Mouse (Mus musculus) heart, postnatal 0 days (tissue): Measurements from ENCODE around the gene Ass1. TPM values are rescaled to one million over a fixed set of nuclear protein-coding genes. Genes with fewer than 3 reads are reported as not detected.
A peak's percentile ranks its signal among the peaks of the same experiment; 100 is the strongest.

ENCODE experiments used
- ATAC-seq: fragments of 200-750 bp; cut with Nextera tagmentation; 2 replicates; pipeline ENCODE4 v1.8.0; 2017; ENCODE audit warnings: low read depth, moderate number of reproducible peaks, moderate library complexity; ENCODE audit not compliant: insufficient read depth
- DNase-seq: peaks from one replicate; pipeline ENCODE4 v3.0.0-alpha.2; 2016; ENCODE audit warnings: low spot score
- H3K27ac ChIP-seq: fragments of 300-500 bp; sonication (generic); 2 replicates; pipeline ENCODE4 v1.5.1; 2014; ENCODE audit warnings: low read depth, mild to moderate bottlenecking
- H3K27me3 ChIP-seq: fragments of 300-500 bp; sonication (generic); 2 replicates; pipeline ENCODE4 v1.6.1; 2014; ENCODE audit warnings: low read length, mixed read lengths; ENCODE audit not compliant: control insufficient read depth, insufficient read depth
- H3K36me3 ChIP-seq: fragments of 300-500 bp; sonication (generic); replicated peaks from 2 replicates; pipeline ENCODE4 v1.6.1; 2014; ENCODE audit warnings: low read length, mixed read lengths; ENCODE audit not compliant: control insufficient read depth, insufficient read depth
- H3K4me1 ChIP-seq: fragments of 300-500 bp; sonication (generic); 2 replicates; pipeline ENCODE4 v1.6.1; 2014; ENCODE audit warnings: antibody characterized with exemption; ENCODE audit not compliant: control insufficient read depth, insufficient read depth
- H3K4me2 ChIP-seq: fragments of 300-500 bp; sonication (generic); 2 replicates; pipeline ENCODE4 v1.6.1; 2014; ENCODE audit warnings: low read depth, mild to moderate bottlenecking, low read length, moderate library complexity
- H3K4me3 ChIP-seq: fragments of 300-500 bp; sonication (generic); 2 replicates; pipeline ENCODE4 v1.5.1; 2014; ENCODE audit warnings: low read depth, low read length
- H3K9ac ChIP-seq: fragments of 300-500 bp; sonication (generic); replicated peaks from 2 replicates; pipeline ENCODE4 v1.6.1; 2014; ENCODE audit warnings: low read depth, low read length, mixed read lengths
- H3K9me3 ChIP-seq: fragments of 300-500 bp; sonication (generic); replicated peaks from 2 replicates; pipeline ENCODE4 v1.6.1; 2016; ENCODE audit warnings: low read length; ENCODE audit not compliant: control insufficient read depth
- CTCF ChIP-seq: IDR thresholded peaks from 2 replicates; pipeline ENCODE4 v1.5.1; 2016; ENCODE audit warnings: antibody characterized with exemption, control low read depth, low read depth
- EP300 ChIP-seq: IDR thresholded peaks from 2 replicates; pipeline ENCODE4 v1.6.1; 2016; ENCODE audit warnings: antibody characterized with exemption, low read depth
- WGBS: fragments of 180-500 bp; shearing (Covaris S2); extraction: QIAGEN DNeasy Blood & Tissue Kit; methylation state at CpG from one replicate; pipeline ENCODE4 v1.1.7; 2014; 5-methylcytosine and 5-hydroxymethylcytosine counted together
- polyA plus RNA-seq: library from polyadenylated mRNA; unstranded; fragments of >200 nt; fragmentation: Nextera tagmentation; extraction: Ambion mirVana; gene quantifications from 2 replicates; pipeline ENCODE4 v1.2.1, GENCODE M21; 2015
- total RNA-seq: library from RNA; depleted of rRNA; stranded (reverse); fragments of >200 nt; gene quantifications from 2 replicates; pipeline ENCODE4 v1.2.3, GENCODE M21; 2014; ENCODE audit warnings: low replicate concordance

The Ass1 gene
- total and polyA plus RNA-seq, 2 experiments from 2014 or later: 4.9 to 16.8 TPM

GRCm38 (mm10) chr2:31470683-31471385 lies 827 bp downstream of the Ass1 start:
- Histone ChIP-seq H3K9me3 (no peaks in the 10 kb centered on the region), H3K4me1 (no peaks in the 10 kb centered on the region), H3K27ac (no peak overlapping the region), H3K36me3 (no peaks in the 10 kb centered on the region), H3K27me3 (peaks cover 37% of the 10 kb centered on the region), H3K4me3 (peak overlapping the region; percentile 48), H3K9ac (peak overlapping the region; percentile 39; the same call in 1 of the 2 replicates), H3K4me2 (peak overlapping the region; percentile 82)
- no peak for TF ChIP-seq CTCF
- no peak for TF ChIP-seq EP300
- WGBS: 16% methylated on average over 19 of the region's 19 CpGs
- no peak for DNase-seq
- peak; percentile 21; the same call in 1 of the 2 replicates for ATAC-seq

GRCm38 (mm10) chr2:31471611-31472010 lies 1.6 kb downstream of the Ass1 start:
- no peaks in the 10 kb centered on the region for H3K9me3 ChIP-seq
- no peak overlapping the region for H3K4me3 ChIP-seq
- TF ChIP-seq CTCF: no peak
- TF ChIP-seq EP300: no peak
- peaks cover 37% of the 10 kb centered on the region for H3K27me3 ChIP-seq
- no peak overlapping the region for H3K9ac ChIP-seq
- no peaks in the 10 kb centered on the region for H3K36me3 ChIP-seq
- ATAC-seq: no peak
- DNase-seq: no peak
- no peak overlapping the region for H3K27ac ChIP-seq
- H3K4me2 ChIP-seq: no peak overlapping the region
- H3K4me1 ChIP-seq: no peaks in the 10 kb centered on the region
- WGBS: 61% methylated on average over 6 of the region's 6 CpGs

GRCm38 (mm10) chr2:31472406-31473065 lies 2.5 kb downstream of the Ass1 start:
- TF ChIP-seq EP300 (no peak), CTCF (peak; percentile 82)
- Histone ChIP-seq H3K9ac (no peak overlapping the region), H3K27me3 (peaks cover 37% of the 10 kb centered on the region), H3K4me2 (no peak overlapping the region), H3K27ac (no peak overlapping the region), H3K4me3 (no peak overlapping the region), H3K36me3 (no peaks in the 10 kb centered on the region), H3K9me3 (no peaks in the 10 kb centered on the region), H3K4me1 (no peaks in the 10 kb centered on the region)
- WGBS: 44% methylated on average over 10 of the region's 10 CpGs
- DNase-seq (peak; percentile 18), ATAC-seq (no peak)

GRCm38 (mm10) chr2:31473941-31474340 lies 3.9 kb downstream of the Ass1 start:
- no peak for TF ChIP-seq EP300
- peak; percentile 20; the same call in 1 of the 2 replicates for TF ChIP-seq CTCF
- H3K36me3 ChIP-seq: no peaks in the 10 kb centered on the region
- WGBS: 62% methylated on average over 4 of the region's 4 CpGs
- H3K27ac ChIP-seq: no peak overlapping the region
- H3K9ac ChIP-seq: no peak overlapping the region
- no peaks in the 10 kb centered on the region for H3K4me1 ChIP-seq
- no peak overlapping the region for H3K4me3 ChIP-seq
- no peaks in the 10 kb centered on the region for H3K9me3 ChIP-seq
- no peak overlapping the region for H3K4me2 ChIP-seq
- peaks cover 29% of the 10 kb centered on the region for H3K27me3 ChIP-seq
- ATAC-seq (no peak), DNase-seq (no peak)

- no peak overlapping the region for H3K27ac ChIP-seq
- no peaks in the 10 kb centered on the region for H3K9me3 ChIP-seq
- no peaks in the 10 kb centered on the region for H3K4me1 ChIP-seq
- no peaks in the 10 kb centered on the region for H3K36me3 ChIP-seq
- 66% methylated on average over 5 of the region's 5 CpGs for WGBS
- ATAC-seq: no peak
- H3K27me3 ChIP-seq: peaks cover 28% of the 10 kb centered on the region; the same call in 1 of the 2 replicates
- no peak for TF ChIP-seq CTCF
- H3K9ac ChIP-seq: no peak overlapping the region
- H3K4me2 ChIP-seq: no peak overlapping the region
- DNase-seq: no peak
- no peak overlapping the region for H3K4me3 ChIP-seq
These were observed 4.7 kb downstream of the Ass1 start for GRCm38 (mm10) chr2:31474686-31475085.
